Mouse (Mus musculus) liver (tissue): ENCODE measurements around the gene Pwwp2b.
A peak's percentile ranks its signal among the peaks of the same experiment; 100 is the strongest.

Source experiments
- DNase-seq: peaks from one replicate; pipeline ENCODE4 v3.0.0-alpha.2; 2020; ENCODE audit warnings: mixed read lengths

The Pwwp2b gene

GRCm38 (mm10) chr7:139303280-139304011 is 55.2 kb downstream of the Pwwp2b start:
- peak; percentile 81 for DNase-seq

GRCm38 (mm10) chr7:139304322-139304721 is 56.0 kb downstream of the Pwwp2b start:
- DNase-seq, result no peak

GRCm38 (mm10) chr7:139307056-139307455 is 58.8 kb downstream of the Pwwp2b start:
- DNase-seq, result no peak

- no peak for DNase-seq
These were observed 60.0 kb downstream of the Pwwp2b start for GRCm38 (mm10) chr7:139308140-139308895.

GRCm38 (mm10) chr7:139309106-139309505 is 60.8 kb downstream of the Pwwp2b start:
- no peak for DNase-seq

GRCm38 (mm10) chr7:139310487-139310951 is 62.2 kb downstream of the Pwwp2b start:
- DNase-seq, result no peak

GRCm38 (mm10) chr7:139312686-139313085 is 64.4 kb downstream of the Pwwp2b start:
- no peak for DNase-seq

GRCm38 (mm10) chr7:139313413-139313812 is 65.1 kb downstream of the Pwwp2b start:
- no peak for DNase-seq

GRCm38 (mm10) chr7:139314716-139315115 is 66.4 kb downstream of the Pwwp2b start:
- DNase-seq, result no peak

- DNase-seq, result no peak
These were observed 70.7 kb downstream of the Pwwp2b start for GRCm38 (mm10) chr7:139319006-139319411.
